Mouse (Mus musculus) spleen, embryonic (tissue): ENCODE measurements around the gene Tenm3.

Experiments used
- CTCF ChIA-PET: fragments of 350-600 bp; sonication (Branson Sonifier 250); formaldehyde crosslinking; loops from one replicate; lab custom pipeline; 2022; lab: Charles Lee

Tenm3 gene

DNA sequence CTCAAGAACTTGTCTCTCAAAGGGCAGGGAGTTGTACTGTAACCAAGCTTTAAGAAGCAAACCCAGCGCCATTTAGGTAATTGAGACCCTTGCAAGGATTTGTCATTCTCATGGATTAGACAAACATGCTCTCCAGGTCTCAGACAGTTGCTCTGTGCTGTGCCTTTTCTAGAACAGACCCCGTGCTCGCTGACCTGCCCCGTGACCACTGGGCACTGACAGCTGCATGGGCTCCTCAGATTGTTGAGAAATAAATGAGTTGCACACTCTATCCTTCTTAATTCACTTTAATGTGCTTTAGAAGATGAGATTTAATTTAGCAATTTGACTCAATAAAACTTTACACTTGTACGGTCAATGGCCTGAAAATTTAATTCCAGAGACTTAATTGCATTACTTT lies 502.5 kb downstream of the Tenm3 start:
- CTCF ChIA-PET = no interaction called here

DNA sequence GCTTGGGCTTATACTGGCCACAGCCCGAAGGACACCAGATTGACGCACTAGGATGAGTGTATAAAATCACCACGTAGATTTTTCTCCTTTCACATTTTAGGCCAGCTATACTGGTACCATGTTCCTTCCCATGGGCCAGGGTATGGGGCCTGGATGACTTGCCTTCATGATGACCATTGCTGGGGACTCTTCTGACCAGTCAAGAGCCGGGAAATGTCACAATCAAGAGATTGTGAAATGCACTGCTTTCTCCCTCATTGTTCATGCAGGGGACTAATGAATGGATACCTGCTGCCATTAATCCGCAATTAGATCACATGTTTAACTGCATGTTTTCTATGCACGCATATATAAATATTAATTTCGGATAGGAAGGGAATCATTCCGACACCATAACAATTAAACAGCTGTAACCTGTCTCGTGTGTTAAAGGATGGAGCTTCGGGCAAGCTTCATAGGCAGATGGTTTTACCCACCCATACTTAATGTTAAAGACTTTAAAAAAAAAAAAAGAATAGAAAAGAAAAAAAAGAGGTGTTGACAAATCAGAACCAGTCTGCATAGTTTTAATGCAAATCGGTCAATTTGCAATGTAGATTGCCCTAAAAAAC lies 521.0 kb downstream of the Tenm3 start:
- CTCF ChIA-PET = no interaction called here

DNA sequence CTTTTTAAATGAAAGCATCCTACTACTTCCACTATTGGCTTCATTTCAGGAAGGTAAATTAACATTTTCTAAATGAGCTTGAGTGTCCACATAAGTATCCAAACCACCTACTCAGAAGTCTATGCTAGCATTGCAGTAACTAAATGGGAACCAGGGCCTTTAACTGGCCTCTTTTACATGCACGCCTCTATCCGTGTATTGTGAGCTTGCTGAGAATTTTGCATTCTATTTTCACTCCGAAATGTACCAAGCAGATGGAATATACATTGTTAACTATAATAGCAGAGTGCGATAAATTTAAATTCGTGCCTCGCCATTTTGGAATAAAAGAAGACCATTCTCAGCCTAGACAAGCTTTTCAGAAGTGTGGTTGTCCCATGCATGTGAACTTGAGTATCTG lies 521.5 kb downstream of the Tenm3 start:
- CTCF ChIA-PET = no interaction called here

DNA sequence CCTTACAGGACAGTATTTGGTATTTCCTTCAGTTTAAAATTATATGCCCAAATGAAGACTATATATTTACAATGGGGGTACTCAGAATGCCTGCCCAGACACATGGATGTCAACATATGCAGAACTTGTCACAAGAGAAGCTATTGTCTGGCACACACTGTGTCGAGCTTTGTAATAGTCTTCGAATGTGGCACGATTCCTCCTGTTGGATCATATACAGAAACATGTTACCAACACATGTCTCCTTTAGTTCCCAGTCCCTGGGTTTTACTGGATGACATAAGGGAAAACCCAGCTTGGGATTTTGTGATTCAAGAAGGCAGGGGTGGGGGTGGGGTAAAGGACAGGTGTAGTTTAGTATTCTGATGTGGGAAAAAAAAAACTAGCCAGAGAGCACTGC lies 524.1 kb downstream of the Tenm3 start:
- CTCF ChIA-PET = no interaction called here

DNA sequence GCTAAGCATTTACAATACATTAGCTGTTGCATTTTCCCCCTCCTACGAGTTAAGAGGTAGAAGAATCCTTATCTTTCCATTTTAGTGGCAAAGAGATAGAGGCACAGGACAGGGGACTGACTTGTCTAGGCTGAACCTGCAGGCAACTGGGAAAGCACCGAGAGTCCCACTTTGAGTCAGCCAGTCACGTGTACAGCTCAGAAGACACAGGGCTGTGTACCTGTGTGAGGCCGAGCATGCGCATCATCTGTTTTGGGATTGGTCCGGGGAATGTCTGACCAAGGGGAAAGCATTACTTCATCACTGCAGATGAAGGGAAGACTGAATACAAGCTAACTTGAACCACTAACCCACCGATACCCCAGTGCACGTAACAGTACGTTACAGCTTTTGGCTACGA lies 526.3 kb downstream of the Tenm3 start:
- CTCF ChIA-PET = no interaction called here

DNA sequence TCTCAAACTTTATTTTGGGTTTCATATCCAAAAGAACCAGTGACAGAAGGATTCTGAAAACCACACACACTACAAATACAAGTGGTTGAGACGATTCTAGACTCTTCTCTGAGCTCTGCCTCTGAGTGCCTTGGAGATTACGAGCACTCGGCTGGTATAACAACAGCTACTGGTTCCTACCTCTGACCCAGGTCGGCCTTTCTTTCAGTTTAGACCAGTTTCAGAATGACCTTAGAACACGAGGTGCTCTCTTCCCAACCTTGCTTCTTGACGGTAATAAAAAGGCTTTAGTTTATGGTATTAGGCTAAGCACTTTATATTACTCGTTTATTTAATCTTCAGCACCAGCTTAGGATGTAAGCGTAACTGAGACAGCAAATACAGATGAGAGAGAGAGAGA lies 528.1 kb downstream of the Tenm3 start:
- CTCF ChIA-PET = no interaction called here

DNA sequence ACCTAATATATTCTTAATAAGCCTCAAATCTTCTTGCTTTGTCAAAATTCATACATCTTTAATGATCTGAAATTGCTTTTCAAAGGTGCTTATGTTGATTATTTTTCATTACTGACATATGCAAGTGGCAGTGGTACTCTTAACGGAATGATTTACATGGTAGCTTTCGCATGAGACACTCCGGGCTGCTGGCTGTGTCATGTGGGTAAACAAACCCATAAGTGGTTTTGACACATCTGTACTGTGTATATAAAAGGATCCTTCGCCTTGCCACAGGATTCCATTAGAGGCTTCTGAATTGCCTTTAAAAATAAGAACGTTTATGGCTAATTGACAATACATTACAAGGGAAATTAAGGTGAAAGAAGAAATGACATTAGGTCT lies 529.8 kb downstream of the Tenm3 start:
- CTCF ChIA-PET = no interaction called here

DNA sequence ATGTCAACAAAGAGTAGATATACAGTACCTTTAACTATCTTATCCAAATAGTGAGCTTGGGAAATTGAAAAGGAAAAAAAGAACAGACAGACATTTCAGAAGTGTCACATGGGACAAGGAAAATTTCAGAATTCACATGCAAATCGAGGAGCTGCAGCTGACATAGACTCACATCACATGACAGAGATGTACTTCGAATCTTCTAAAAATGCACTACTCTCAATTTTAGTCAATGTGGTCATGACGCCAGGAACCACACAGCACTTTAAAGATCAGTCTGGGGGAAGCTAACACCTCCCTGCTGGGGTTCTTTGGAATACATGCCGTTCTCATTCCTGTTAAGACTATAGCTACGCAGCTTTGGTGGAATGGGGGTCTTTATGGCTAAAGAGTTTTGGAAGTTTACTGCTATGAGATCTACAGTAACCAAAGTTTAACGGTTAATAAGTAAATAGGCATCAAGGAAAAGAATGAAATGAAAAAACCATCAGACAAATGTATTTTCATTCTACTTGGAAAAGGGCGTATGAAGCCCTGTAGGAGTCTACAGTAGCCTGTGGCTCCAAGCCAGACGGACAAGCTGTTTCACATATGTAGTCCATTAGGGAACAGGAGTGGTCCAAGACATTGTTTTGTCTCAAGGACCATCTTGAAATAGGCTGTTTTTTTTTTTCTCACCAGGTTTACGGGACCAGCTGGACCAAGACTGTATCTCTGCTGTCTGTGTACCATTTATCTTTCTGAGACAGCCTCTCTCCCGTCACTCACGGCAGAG lies 530.4 kb downstream of the Tenm3 start:
- CTCF ChIA-PET = no interaction called here

DNA sequence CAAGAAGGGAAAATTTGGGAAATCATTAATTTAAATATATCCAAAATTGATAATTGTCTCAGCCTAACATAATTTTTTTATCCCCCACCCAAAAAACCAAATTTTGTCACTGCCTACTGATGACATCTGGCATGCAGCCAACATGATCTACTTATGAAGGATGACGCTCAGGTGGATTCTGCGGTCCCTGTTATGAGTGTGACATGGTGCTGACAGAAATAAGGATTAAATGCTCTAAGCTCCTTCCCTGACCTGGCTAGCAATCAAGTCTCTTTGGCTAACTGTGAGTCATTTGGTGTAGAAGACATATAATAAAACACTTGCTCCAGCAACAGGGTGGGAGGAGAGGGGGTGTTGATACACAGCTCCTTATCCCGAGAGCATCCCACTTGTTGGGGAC lies 532.0 kb downstream of the Tenm3 start:
- CTCF ChIA-PET = no interaction called here

DNA sequence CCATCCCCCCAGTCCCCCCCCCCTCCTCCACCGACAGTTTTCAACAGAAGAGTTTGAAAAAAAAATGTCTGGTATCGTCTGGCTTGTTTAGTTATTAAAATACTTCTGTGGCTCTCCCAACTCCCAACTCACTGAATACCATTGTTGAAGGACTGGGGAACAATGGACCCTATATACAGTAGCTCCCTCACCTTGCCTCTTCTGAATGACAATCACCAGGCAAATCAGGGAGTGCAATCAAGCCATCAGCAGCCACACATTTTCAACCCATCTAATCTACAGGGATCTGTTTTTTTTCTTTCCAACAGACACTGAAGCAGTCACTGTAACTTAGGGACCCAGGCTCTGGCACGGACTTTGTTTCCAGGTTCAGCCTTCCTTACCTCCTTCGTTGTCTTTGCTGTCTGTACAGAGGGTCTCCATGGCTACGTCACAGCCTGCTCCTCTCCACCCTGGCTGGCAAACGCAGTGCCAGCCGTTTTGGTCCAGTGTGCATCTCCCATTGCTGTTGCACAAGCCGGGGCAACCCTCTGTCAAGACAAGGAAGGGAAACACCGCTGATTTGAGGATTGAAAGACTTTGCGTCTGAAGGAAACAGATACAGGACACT lies 533.4 kb downstream of the Tenm3 start:
- CTCF ChIA-PET = interaction anchor here (0.6 kb wide), 1 partner anchor 849 kb away, joined by 13 read pairs; no protein-coding TSS in a partner anchor

DNA sequence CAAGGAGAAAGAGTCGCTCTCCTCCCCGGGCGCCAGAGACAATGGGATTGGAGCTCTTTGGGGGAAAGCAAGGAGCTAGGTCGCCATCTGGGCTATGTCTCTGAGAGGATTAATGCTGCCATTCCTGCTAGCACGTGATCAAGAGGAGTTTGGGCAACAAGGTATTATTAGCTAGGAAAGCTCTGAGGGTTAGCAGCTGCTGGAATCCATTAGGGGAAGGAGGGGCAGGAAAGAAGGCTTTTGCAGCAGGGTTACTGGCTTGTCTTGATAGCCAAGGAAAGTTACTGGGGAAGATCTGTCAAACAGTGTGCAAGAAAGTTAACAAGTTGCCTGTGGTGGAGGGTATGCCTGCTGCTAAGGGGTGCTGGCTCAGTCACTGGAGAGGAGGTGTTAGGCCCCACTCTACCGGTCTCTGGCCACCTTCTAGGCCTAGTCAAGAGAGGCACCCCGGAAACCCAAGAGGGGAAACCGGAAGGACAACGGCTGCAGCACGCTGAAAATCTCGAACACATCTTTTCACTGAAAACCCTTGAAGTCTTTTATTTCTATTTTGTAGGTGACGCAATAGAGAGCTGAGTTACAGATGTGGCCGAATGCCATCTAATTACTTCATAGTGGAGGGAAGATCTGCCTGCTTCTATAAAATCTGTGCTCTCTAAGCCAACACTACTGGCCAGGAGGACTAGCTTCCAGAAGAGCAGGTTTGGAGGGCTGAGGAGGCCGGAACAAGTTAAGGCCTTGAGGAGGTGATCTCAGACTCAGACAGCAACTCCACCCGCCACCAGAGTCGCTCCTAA lies 534.4 kb downstream of the Tenm3 start:
- CTCF ChIA-PET = interaction anchor here (0.6 kb wide), 1 partner anchor 850 kb away, joined by 13 read pairs; no protein-coding TSS in a partner anchor

DNA sequence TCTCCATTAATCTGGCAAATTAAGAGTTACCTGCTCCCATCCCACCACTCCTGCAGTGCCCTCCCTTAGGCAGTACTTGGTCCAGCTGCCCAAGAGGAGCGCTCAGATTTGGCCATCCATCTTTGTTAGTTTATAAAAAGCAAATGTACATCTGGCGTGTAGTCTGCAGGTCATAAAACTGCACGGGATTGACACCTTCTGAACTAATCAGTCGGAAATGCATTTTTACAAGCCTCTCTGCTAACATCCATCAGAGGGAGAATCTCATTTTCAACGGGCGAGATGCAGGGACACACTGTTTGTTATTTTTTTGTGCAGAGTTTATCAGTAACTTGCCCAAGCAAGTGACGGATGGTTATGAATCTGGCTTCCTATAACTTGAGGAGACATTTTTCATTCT lies 539.5 kb downstream of the Tenm3 start:
- CTCF ChIA-PET = no interaction called here

DNA sequence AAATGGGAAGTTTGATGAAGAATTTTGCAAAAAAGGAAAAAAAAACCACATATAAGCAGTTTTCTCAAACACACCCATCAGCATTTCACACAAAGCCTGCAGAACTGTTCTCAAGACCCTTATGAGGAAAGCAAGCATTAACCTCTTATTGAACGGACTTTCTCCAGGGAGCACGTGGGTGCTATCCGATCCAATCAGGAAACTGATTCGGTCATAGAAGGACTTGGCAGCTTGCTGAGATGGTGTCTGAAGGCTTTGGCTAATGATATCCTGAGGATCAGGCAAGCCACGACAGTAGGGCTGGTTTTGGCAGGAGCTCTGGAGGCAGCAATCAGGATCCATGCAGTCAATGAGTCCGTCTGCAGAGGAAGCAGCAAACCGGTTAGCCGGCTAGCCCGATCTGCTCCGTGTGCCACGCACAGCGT lies 543.1 kb downstream of the Tenm3 start:
- CTCF ChIA-PET = no interaction called here

DNA sequence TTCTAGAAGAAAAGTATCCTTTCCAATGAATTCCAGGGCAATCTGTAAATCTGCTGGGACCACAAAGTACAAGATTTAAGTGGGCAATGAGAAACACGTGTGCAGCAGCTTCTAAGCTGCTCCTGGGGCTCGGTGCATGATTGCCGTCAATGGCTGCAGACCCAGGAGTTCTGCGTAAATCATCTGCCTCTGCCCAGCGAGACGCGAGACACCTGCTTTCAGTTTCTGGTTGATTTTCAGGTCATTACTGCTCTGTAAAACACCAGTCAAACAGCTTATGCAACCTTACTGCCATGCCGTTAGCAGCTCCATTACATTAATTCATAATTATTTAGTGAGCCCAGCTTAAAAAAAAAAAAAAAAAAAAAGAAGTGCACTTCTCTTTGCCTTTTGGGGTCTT lies 543.7 kb downstream of the Tenm3 start:
- CTCF ChIA-PET = interaction anchor here (0.6 kb wide), 1 partner anchor 79 kb away, joined by 5 read pairs; no protein-coding TSS in a partner anchor

DNA sequence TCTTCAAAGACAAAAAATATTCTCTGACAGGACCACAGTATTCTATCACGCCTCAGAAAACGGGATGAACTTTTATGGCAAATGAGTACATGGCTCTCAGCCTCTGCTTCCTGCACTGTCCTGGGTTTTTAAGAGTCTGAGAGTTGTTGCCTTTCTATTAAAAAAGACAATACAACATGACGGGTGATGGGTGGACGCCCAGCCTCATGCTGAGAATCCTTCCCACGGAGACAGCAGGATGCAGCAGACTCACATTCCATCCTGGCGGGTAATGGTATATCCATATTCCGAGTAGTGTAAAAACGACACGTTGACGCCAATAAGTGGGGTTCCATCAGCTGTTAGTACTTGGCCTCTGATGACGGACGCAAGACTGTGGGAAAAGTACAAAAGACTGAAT lies 544.4 kb downstream of the Tenm3 start:
- CTCF ChIA-PET = no interaction called here

DNA sequence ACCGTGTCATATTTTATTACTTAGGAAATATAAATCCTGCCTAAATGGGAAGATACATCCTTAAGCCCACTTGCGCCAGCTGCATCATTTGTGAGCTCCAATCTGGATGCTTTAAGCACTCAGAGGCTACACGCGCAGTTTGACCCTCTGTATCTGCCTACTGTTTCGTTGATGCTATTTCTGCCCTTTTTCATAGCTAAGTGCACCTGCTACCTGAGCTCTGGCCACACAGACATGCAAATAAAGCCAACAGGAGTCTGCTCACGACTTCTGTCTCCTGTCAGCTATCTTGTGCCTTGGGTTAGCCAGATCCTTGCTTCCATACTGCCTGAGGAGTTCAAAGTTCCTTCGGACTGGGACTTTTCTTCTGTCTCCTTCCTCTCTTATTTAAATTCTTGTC lies 547.4 kb downstream of the Tenm3 start:
- CTCF ChIA-PET = no interaction called here

DNA sequence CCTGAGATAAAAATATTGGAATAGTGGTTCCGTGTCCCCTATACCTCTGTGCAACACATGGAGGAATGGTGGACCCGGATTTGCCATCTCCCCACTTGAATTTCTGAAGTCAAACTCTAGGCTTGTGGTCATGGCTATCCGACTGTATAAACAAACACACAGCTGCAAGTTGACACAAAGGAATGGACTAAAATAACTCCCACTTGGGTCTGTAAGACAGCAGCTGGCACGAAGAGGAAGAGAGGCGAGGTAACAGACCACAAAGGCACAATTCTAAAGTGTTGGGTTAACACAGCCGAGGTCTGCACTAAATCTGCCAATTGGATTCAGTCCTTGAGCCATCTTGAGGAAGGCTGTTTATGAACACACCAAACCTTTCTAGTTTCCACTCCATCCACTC lies 548.2 kb downstream of the Tenm3 start:
- CTCF ChIA-PET = no interaction called here

DNA sequence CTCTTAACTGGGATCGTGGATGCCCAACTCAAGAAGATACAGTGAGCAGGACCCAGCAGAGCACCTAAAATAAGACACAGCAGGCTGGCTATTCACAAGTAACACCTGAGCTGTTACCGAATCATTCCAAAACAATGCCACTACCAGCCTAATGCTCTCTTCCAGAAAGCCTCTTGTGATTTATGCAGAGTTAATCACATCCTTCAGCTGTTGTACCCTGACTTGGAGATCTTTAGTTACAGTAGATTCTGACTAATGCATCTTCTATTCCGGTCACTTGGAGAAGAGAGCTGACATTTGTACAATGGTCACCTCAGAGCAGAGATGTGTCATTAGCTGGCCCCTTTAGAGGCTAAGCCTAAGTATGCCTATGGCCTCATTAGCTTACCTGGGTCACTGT lies 550.0 kb downstream of the Tenm3 start:
- CTCF ChIA-PET = no interaction called here

DNA sequence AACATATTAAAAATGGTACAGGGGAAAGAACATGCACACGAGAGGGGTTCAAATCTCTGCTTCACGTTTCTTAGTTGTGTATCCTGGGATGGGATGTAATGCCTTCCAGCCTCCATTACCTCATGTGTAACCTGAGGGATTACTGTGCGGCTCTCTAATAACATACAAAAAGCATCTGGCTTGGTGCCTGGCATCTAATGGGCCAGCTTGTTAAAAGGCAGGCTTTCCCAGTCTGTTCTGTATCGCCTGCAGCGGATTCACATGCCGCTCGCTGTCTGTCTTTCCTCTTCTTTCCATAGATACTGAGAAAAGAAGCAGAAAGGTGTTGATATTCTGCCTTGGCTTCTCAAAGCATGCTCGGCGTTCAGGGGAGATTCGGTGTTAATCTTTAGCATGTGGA lies 558.3 kb downstream of the Tenm3 start:
- CTCF ChIA-PET = no interaction called here

DNA sequence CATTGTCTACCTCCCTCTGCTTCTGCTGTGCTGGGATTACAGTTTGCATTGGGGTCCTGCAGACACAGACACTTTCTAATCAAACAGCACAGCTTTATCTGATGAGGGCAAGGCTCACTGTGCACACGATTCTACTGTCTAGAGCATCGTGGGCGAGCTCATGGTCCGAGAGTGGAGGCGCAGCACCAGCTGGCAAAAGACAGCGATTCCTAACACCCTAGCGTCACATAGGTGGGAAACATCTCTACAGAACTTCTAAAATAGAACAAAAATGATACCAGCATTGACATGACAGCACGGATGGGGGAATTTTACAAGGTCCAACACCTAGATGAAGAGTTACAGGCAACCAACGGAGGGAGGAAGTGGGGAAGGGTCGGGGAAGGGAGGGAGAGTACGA lies 561.9 kb downstream of the Tenm3 start:
- CTCF ChIA-PET = no interaction called here

DNA sequence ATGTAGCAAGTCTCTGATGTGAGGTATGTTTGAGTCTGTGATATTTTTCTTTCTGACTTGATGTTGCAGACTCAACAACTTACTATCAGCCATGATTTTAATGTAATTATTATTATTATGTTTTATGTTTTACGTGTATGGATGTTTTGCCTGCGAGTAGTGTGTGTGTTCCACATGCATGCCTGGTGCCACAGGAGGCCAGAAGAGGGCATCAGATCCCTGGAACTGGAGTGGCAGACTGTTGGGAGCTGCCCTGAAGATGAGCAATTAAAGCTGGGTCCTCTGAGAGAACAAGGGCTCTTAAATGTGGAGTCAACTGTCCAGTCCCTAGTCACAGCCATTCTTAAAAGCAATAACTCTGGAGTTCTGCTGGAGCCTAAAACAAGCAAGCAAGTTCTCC lies 564.4 kb downstream of the Tenm3 start:
- CTCF ChIA-PET = no interaction called here

DNA sequence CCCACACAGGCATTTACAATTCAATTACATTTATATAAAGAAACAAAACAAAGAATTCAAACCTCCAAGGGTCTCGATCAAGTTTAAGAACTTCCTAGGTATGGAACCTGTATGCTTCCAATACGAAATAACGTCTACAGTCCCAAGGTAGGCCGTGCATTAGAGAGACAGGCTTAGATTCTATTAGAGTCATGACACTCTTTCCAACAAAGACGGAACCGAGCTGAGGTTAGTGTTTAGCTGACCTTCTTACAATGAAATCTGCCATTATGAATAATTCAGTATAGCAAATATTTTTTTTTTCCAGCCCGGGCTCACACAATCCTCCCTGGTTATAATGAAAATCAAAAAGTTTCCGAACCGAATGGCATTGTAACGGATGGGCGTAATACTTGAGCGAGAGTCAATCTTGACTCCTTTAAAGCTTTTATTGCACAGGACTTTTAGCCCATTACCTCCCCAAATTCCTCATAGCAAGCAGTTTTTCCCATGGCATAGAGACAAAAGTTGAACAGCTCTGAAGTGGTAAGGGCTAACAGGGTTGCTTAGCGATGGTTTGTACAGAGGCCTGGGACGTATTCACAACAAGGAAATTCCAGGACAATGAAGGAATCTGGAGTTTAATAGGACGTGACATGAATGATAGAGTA lies 565.6 kb downstream of the Tenm3 start:
- CTCF ChIA-PET = no interaction called here
